Mouse (Mus musculus) forebrain, embryonic 15.5 days (tissue): ENCODE measurements around the gene Itga3. TPM values are rescaled to one million over a fixed set of nuclear protein-coding genes. Genes with fewer than 3 reads are reported as not detected.

Source experiments
- ATAC-seq: fragments of 200-750 bp; cut with Nextera tagmentation; replicated peaks from 2 replicates; pipeline ENCODE4 v1.8.0; 2017; ENCODE audit warnings: mild to moderate bottlenecking, moderate TSS enrichment, moderate library complexity
- H3K27ac ChIP-seq: fragments of 300-500 bp; sonication (generic); replicated peaks from 2 replicates; pipeline ENCODE4 v1.5.1; 2015; ENCODE audit warnings: mild to moderate bottlenecking, inconsistent platforms
- H3K27me3 ChIP-seq: fragments of 300-500 bp; sonication (generic); 2 replicates; pipeline ENCODE4 v1.6.1; 2015; ENCODE audit warnings: inconsistent platforms
- H3K36me3 ChIP-seq: fragments of 300-500 bp; sonication (generic); 2 replicates; pipeline ENCODE4 v1.6.1; 2015; ENCODE audit warnings: mild to moderate bottlenecking, inconsistent platforms
- H3K4me1 ChIP-seq: fragments of 300-500 bp; sonication (generic); 2 replicates; pipeline ENCODE4 v1.6.1; 2015; ENCODE audit warnings: inconsistent platforms
- H3K4me2 ChIP-seq: fragments of 300-500 bp; sonication (generic); replicated peaks from 2 replicates; pipeline ENCODE4 v1.6.1; 2015; ENCODE audit warnings: mild to moderate bottlenecking, inconsistent platforms
- H3K4me3 ChIP-seq: fragments of 300-500 bp; sonication (generic); 2 replicates; pipeline ENCODE4 v1.5.1; 2015; ENCODE audit warnings: mild to moderate bottlenecking, inconsistent platforms
- H3K9ac ChIP-seq: fragments of 300-500 bp; sonication (generic); replicated peaks from 2 replicates; pipeline ENCODE4 v1.6.1; 2015; ENCODE audit warnings: mild to moderate bottlenecking, inconsistent platforms
- H3K9me3 ChIP-seq: fragments of 300-500 bp; sonication (generic); 2 replicates; pipeline ENCODE4 v1.6.1; 2016; ENCODE audit warnings: inconsistent platforms
- WGBS: fragments of 180-500 bp; shearing (Covaris S2); methylation state at CpG from one replicate; pipeline ENCODE4 v1.1.7; 2015; ENCODE audit warnings: mixed read lengths; 5-methylcytosine and 5-hydroxymethylcytosine counted together
- polyA plus RNA-seq: library from polyadenylated mRNA; unstranded; fragments of >200 nt; fragmentation: Nextera tagmentation; extraction: Ambion mirVana; gene quantifications from 2 replicates; pipeline ENCODE4 v1.2.1, GENCODE M21; 2015

The Itga3 gene
- polyA plus RNA-seq, 1 experiment from 2014 or later: 6.9 TPM

DNA sequence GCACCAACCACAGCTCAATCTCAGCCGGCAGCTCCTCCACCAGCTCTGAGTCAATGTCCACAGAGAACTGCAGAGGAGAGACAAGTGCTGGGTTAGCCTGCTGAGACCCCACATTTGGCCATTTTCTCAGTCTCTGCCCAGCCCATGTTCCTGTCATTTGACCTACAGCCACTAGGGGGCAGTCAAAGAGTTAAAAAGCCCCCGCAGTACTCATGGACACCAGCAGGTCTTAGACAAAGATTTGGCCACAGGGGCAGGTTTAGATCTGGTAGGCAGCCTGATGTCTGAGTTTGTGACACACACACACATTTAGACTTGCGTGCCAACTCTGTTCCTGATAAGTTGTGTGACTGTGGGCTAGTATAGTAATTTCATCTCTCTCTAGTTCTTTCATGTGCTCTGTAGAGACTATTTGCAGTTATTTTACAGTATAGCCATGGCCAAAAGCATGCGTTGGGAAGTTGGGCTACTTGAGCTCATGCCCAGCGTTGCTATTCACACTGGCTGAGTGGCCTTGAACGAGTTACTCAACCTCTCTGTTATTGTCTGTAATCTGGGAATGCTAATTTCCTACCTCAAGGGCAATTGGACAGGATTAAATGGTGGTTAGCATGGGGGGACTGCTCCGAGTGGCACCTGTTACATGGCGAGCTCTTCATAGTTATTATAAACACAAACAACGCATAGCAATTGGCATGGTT lies 29.5 kb downstream of the Itga3 start:
- peak; percentile 17; the same call in 1 of the 2 replicates for ATAC-seq
- no peaks in the 10 kb centered on the region for H3K9me3 ChIP-seq
- H3K4me3 ChIP-seq: no peak overlapping the region
- WGBS: 57% methylated on average over 9 of the region's 9 CpGs
- H3K27ac ChIP-seq: no peak overlapping the region
- H3K9ac ChIP-seq: no peak overlapping the region
- no peak overlapping the region for H3K4me2 ChIP-seq
- no peaks in the 10 kb centered on the region for H3K27me3 ChIP-seq
- H3K36me3 ChIP-seq: no peaks in the 10 kb centered on the region
- H3K4me1 ChIP-seq: no peaks in the 10 kb centered on the region; the same call in 1 of the 2 replicates

DNA sequence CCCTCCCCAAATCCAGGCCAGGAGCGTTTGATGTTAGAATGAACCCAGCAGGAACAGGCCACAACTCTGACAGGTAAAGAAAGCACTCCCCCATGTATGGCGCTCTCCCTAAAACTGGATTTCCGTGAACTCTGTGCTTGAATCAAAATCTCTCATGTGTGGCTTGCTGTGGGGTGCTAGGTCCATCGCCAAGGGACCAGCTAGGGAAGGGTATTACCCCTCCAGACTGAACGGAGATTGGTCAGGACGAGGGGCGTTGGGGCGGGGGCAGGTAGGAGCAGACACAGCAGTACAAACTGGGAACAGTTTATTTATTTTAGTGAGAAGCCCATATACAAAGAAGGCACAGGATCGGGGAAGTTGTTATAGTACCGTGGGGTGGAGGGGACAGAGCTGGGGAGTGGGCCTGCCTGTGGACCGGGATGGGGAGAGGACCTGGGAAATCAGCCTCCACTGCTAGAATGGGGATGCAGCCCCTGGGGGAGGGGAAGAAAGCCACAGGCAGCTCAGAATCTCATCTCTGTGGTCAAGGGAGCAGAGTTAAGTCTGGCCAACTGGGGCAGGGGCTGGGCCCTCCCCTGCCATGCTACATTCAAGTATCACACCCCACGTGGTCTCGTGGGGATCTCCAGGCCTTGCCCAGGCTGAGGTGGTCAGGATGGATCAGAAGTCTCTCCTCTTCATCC lies 32.3 kb downstream of the Itga3 start:
- no peaks in the 10 kb centered on the region for H3K27me3 ChIP-seq
- no peaks in the 10 kb centered on the region for H3K9me3 ChIP-seq
- H3K36me3 ChIP-seq: no peaks in the 10 kb centered on the region
- WGBS: 49% methylated on average over 13 of the region's 13 CpGs
- peaks cover 19% of the 10 kb centered on the region for H3K4me1 ChIP-seq
- no peak overlapping the region for H3K9ac ChIP-seq
- H3K4me3 ChIP-seq: no peak overlapping the region
- no peak overlapping the region for H3K4me2 ChIP-seq
- ATAC-seq: no peak
- no peak overlapping the region for H3K27ac ChIP-seq

DNA sequence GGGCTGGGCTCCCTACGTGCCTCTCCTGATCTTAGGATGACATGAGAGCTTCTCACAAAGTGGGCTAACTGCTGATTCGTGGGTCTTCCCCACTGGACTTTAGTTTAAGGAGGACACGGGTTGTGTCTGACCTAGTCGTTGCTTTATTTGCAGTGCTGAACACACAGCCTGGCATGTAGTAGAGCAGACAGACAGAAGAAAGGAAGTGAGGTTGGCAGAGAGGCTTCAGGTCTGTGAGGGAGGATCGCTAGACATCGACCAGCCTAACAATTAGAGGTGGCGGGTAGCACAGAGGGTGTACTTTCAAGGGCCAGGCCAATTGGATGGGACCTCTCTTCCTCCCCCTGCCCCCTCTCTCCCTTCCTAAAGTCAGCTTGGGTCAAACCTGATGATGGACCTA lies 33.0 kb downstream of the Itga3 start:
- 56% methylated on average over 7 of the region's 7 CpGs for WGBS
- no peak for ATAC-seq
- Histone ChIP-seq H3K9ac (no peak overlapping the region), H3K4me3 (no peak overlapping the region), H3K27me3 (no peaks in the 10 kb centered on the region), H3K9me3 (no peaks in the 10 kb centered on the region), H3K4me1 (peaks cover 19% of the 10 kb centered on the region), H3K27ac (no peak overlapping the region), H3K36me3 (no peaks in the 10 kb centered on the region), H3K4me2 (no peak overlapping the region)

DNA sequence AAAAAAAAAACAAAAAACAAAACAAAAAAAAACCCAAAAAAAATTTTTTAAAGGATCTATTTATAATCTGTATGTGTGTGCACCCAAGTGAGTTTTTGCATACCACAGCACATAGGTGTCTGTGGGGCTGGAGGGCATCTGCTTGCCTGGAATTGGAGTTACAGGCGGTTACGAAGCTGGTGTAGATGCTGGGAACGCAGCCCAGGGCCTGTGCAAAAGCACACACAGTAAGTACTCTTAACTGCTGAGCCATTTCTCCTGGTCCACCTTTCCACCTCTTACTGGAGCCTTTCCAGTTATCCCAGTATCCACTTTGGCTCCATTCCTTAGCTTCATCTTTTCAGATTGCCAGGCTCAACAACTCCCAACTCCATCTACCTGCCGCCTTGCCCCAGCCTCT lies 33.5 kb downstream of the Itga3 start:
- Histone ChIP-seq H3K4me1 (peaks cover 19% of the 10 kb centered on the region), H3K36me3 (no peaks in the 10 kb centered on the region), H3K9ac (no peak overlapping the region), H3K27me3 (no peaks in the 10 kb centered on the region), H3K27ac (no peak overlapping the region), H3K4me2 (no peak overlapping the region), H3K4me3 (no peak overlapping the region), H3K9me3 (no peaks in the 10 kb centered on the region)
- no peak for ATAC-seq
- WGBS: 90% methylated on average over 4 of the region's 4 CpGs

DNA sequence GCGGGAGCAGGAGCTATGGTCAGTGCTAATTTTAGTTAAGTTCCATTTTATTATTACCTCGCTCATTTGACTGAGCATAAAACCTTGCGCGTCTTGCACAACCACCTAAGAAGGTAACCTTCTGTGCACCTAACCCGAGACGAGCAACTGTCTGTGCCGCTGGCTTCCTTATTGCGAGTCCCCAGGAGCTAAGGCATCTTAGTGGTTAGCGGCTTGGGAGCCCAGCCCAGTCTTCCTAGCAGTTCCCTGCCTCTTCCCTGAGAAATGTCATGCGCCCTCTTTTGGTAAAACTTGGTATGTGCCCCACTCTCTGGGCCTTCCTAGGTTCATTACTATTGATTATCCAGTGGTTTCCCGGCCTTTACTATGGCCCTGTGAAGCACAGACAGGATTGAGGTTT lies 34.5 kb downstream of the Itga3 start:
- Histone ChIP-seq H3K4me1 (peaks cover 21% of the 10 kb centered on the region), H3K4me3 (peak overlapping the region; percentile 86), H3K9me3 (no peaks in the 10 kb centered on the region), H3K27me3 (no peaks in the 10 kb centered on the region), H3K9ac (peak overlapping the region; percentile 26), H3K36me3 (no peaks in the 10 kb centered on the region), H3K4me2 (peak overlapping the region; percentile 91), H3K27ac (peak overlapping the region; percentile 44)
- 1% methylated on average over 11 of the region's 11 CpGs for whole genome bisulfite sequencing
- ATAC-seq: peak; percentile 23

DNA sequence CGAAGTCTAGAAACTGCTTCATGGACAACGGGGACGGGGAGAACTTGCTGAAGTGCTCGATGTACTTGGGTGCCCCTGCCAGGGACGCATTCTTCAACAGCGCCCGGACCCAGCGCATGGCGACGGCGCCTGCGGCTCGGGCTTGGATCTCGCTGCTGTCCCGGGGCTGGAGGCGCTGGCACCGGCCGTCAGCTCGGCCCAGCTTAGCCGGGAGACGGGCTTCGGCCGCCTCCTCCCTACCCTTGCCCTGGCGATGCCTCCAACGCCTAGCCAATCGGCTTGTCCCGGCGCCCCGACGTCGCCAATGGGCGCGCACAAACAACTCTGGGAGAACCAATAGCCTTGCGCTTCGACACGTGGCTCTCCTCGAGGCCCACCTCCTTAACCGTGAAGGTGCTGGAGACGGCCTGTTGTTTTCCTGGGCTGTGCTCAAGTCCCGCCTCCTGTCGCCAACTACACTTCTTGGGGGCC lies 35.4 kb downstream of the Itga3 start, which contains the start of gene Pdk2:
Gene Pdk2, minus strand, starts transcription at position 216 of the 471 bp plus-strand sequence.
- no peaks in the 10 kb centered on the region for H3K9me3 ChIP-seq
- WGBS: under 1% methylated on average over 41 of the region's 41 CpGs
- ATAC-seq: peak; percentile 97
- H3K4me1 ChIP-seq: peaks cover 28% of the 10 kb centered on the region
- no peaks in the 10 kb centered on the region for H3K27me3 ChIP-seq
- peak within 1 kb of the TSS; percentile 86 for H3K4me3 ChIP-seq
- H3K4me2 ChIP-seq: peak within 1 kb of the TSS; percentile 91
- no peaks in the 10 kb centered on the region for H3K36me3 ChIP-seq
- peak within 1 kb of the TSS; percentile 64 for H3K9ac ChIP-seq
- H3K27ac ChIP-seq: peak within 1 kb of the TSS; percentile 79

DNA sequence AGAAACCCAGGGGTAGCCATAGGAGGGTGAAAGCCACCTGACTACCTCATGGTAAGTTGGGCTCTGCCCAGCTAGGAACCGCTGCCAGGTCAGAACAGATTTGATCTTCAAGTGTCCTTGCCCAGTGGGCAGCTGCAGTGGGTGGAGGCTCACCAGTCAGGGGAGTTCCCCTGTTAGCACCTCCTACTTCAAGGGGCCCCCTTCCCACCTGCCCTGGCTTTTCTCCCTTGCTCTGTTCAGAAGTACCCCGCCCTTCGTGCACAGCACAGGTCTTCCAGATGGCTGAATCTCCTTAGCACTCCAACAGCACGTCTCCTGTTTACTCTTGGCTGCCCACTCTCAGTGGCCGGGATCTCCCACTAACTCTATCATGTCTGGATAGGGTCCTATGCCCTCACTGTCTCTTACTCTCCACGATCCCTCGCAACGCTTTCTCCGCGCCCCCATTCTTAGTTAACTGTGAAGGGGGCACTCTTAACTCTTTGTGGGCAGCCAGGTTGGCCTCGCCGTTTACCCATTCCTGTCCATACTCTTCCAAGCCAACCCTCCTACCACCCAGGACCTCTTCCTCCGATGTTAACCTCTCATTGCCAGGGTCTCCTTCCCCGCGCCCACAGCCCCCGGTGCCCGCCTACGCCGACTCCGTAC lies 36.0 kb downstream of the Itga3 start:
- no peaks in the 10 kb centered on the region for H3K36me3 ChIP-seq
- H3K4me1 ChIP-seq: peaks cover 28% of the 10 kb centered on the region
- H3K9ac ChIP-seq: peak overlapping the region; percentile 64
- peak overlapping the region; percentile 91 for H3K4me2 ChIP-seq
- no peaks in the 10 kb centered on the region for H3K9me3 ChIP-seq
- H3K27ac ChIP-seq: peak overlapping the region; percentile 79
- H3K27me3 ChIP-seq: no peaks in the 10 kb centered on the region
- peak; percentile 9 for ATAC-seq
- WGBS: under 1% methylated on average over 20 of the region's 20 CpGs
- peak overlapping the region; percentile 86 for H3K4me3 ChIP-seq

DNA sequence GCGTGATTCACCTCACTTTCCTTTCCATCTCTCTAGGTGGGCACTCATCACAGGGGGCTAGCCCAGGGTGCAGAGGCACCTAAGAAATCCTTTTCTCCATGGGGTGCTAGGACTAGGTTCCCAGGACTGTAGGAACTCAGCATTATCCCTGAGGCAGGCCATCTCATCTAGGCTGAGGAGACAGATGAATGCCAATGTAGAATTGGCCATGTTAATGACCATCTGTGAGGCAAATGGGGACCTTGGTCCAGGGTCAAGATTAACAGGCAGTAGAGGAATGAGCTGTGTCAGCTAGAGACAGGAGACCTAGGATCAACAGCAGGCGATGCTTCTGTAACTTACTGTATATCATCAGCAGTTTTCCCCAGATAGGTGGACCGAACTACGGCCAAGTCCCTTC lies 36.8 kb downstream of the Itga3 start:
- no peak overlapping the region for H3K9ac ChIP-seq
- H3K36me3 ChIP-seq: no peaks in the 10 kb centered on the region
- no peak overlapping the region for H3K27ac ChIP-seq
- WGBS: 88% methylated on average over 4 of the region's 4 CpGs
- ATAC-seq: no peak
- no peaks in the 10 kb centered on the region for H3K9me3 ChIP-seq
- peak overlapping the region; percentile 91; the same call in 1 of the 2 replicates for H3K4me2 ChIP-seq
- peaks cover 28% of the 10 kb centered on the region for H3K4me1 ChIP-seq
- no peaks in the 10 kb centered on the region for H3K27me3 ChIP-seq
- no peak overlapping the region for H3K4me3 ChIP-seq

DNA sequence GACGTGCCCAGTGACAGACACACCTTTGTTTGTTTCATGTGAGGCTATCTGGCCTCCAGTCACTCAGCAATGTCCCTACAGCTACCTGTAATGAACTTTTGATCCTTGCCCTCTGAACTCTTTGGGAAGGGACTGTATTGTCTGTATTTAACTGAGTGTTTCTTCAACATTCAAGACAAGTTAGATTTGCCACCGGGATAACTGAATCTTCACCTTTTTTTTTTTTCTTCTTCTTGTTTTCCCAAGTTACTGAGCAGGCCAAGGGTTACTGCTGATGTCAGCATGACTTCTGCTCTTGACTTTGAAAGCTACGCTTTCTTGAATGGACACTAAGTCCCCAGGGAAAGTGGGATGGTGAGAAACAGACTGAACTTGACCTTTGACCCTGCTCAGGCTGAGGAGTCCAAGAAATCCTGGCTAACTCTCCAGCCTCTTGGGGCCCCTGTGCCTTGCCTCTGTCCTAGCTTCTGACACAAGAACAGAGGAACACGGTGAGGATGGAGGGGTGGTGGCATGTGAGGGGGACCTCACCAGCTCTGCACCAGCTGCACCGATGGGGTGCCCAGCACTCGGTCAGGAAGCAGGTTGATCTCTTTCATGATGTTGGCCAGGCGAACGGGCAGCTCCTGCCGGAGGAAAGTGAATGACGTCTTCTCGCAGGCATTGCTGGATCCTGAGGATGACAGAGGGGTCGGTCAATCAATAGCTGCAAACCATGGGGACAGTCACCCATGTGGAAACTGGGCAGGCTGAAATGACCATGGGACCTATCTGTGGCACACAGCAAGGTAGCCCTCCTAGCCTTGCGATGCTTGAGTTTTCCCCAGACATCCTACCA lies 37.6 kb downstream of the Itga3 start:
- WGBS: 83% methylated on average over 13 of the region's 13 CpGs
- H3K4me2 ChIP-seq: no peak overlapping the region
- ATAC-seq: no peak
- no peaks in the 10 kb centered on the region for H3K36me3 ChIP-seq
- no peaks in the 10 kb centered on the region for H3K9me3 ChIP-seq
- H3K4me3 ChIP-seq: no peak overlapping the region
- H3K27ac ChIP-seq: no peak overlapping the region
- H3K27me3 ChIP-seq: no peaks in the 10 kb centered on the region
- no peak overlapping the region for H3K9ac ChIP-seq
- H3K4me1 ChIP-seq: peaks cover 28% of the 10 kb centered on the region

DNA sequence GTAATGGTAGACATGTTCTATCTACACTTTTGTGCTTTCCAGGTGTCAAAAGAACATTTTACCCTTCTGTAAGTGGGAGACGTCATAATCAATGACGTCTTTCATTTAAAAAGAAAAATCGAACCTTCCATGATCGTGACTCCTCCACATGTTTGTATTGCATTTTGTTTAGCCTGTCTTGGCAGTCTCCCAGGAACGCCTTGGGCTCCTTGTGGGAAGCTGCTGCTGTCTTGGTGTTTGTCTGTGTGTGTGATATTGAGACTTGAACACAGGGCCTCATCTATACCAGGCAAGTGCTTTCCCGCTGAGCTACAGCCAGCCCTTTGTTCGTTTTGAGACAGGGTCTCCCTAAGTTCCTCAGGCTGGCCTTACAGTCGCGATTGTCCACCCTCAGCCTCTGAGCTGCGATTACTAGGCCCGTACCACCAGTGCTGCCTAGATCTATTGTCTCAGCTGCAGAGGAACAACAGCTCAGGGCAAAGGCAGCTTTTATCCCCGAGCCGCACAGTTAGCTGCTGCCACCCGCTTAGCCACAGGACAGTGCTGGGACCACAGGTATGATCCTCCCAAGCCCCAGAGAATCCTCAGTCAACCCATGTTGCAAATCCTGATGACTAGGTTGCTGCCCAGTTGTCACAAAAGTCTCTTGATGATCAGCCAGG lies 38.3 kb downstream of the Itga3 start:
- Histone ChIP-seq H3K9me3 (no peaks in the 10 kb centered on the region), H3K4me3 (no peak overlapping the region), H3K27ac (no peak overlapping the region), H3K36me3 (no peaks in the 10 kb centered on the region), H3K9ac (no peak overlapping the region), H3K27me3 (no peaks in the 10 kb centered on the region), H3K4me2 (no peak overlapping the region), H3K4me1 (peaks cover 28% of the 10 kb centered on the region)
- 60% methylated on average over 14 of the region's 14 CpGs for WGBS
- no peak for ATAC-seq

DNA sequence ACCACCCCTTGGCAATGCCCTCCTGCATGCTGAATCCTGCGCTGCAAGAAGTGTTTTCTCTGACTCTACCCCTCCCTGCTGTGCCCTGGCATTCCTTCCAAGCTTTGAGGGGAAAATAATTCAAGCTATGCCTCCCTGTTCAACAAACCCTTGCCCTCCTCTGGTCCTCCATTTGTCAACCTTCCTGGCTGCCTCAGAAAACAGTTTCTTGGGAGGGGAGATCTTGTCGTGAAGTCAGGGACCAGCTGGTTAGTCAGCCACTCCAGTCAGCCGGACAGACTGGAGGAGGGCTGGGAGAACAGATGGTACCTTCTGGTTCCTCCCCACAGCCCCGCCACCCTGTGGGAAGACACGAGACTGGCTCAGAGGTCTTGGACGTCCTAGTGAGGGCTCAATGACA lies 39.3 kb downstream of the Itga3 start:
- H3K4me2 ChIP-seq: no peak overlapping the region
- no peaks in the 10 kb centered on the region for H3K9me3 ChIP-seq
- peaks cover 28% of the 10 kb centered on the region for H3K4me1 ChIP-seq
- H3K27ac ChIP-seq: peak overlapping the region; percentile 60
- ATAC-seq: no peak
- 36% methylated on average over 6 of the region's 6 CpGs for WGBS
- no peak overlapping the region for H3K9ac ChIP-seq
- H3K36me3 ChIP-seq: no peaks in the 10 kb centered on the region
- H3K27me3 ChIP-seq: no peaks in the 10 kb centered on the region
- no peak overlapping the region for H3K4me3 ChIP-seq
